Mouse (Mus musculus): ENCODE data around the gene Zfp57.
"Not testable (repeated sequence)": the region's sequence is repeated elsewhere in the genome, so short reads cannot be mapped to it uniquely, and the experiment has no call there.

The Zfp57 gene

DNA sequence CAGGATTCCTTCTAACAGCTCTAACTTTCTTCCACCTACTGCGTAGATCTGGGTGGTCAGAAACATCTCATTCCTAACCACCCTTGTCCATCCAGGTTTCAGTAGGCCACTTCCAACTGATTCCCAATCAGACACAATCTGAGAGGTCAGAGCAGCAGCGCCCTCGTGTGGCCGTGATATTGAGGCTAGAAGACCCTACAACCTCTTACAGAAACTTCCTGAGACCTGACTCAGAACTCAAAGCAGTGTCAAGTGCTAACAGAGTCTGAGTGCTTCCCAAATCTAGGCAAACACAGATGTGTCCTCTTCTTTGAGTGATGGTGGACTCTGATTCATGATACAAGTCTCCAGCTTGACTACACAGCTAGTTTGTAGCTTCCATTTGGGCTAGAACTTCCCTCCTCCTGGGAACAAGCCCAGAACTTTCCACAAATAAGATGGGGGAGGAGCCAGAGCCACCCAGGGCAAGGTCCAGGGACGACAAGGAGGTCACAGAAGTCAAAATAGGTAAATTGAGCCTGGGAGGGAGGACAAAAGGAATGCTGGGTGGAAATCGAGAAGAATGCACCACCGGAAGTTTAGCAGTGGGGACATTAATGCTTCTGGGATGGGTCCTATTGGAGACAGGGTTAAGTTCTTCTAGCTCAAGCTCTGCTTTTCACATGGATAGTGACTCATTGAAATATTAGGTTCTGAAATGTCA is 3.8 kb upstream of the Zfp57 start:
- DNase-seq, result peak; percentile 94 to 95

- DNase-seq, result no peak
Observed at GRCm38 (mm10) chr17:36998477-36998876, 2.5 kb upstream of the Zfp57 start.

DNA sequence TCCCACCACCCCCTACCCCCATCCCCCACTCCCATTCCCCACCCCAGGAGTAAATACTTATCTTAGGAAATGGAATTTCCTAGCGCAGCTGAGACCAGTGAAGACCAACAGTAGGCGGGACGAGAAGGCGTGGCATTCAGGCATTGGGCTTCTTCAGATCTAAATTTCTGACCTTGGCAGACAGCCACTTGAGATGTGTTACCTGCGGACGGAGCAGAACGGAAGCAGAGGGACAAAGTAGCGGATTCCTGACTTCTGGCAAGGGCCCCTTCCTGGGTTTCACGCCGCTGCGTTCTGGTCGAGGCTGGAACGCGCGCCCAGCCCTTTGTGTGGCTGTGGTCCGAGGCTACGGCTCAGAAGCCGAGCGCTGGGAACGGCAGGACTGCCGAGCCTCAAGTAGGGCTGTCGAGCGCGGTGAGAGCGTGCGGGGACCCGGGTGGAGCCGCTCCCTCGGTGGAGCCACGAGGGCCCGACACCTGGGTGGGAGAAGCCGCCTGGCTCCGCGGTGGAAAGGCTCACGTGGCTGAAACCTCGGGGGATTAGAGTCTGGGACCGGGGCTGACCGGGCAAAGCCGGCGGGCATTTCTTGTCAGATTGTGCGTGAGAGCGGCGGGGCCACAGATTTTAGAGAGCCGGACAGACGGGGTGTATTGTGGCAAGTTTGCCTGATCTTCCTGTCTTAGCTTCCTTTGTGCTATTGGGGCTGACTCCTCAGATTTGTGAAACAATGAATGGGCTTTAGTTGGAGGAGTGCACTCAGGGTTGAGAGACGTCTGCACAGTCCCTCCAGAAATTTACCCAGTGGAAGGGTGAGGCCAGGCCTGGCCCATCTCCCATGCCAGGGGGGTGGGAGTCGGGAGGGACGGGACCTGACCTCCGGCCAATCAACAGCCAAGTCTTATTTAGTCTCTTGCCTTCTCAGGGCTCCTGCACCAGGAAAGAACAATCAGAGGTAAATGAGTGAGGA is 1.7 kb downstream of the Zfp57 start:
- peak; percentile 74 to 79 for DNase-seq

DNA sequence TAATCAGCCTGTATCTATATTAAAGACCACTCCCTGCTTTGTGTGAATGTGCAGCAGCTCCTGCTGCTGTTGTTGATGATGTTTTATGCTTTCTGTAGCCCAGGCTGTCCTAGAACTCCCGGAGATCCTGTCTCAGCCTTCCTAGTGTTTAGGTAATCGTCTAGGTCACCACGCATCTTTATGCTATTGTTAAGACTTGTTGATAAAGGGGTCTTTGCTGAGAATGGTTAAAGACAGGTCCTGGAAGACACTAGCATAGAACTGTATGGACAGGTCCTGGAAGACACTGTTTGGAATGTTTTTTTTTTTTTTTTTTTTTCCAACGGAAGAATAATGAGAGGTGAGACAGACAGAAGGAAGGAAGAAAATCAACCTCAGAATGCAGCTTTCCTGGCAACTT is 2.4 kb downstream of the Zfp57 start:
- no peak for DNase-seq

- DNase-seq, result no peak
Observed at GRCm38 (mm10) chr17:37008161-37008560, 7.2 kb downstream of the Zfp57 start.

GRCm38 (mm10) chr17:37009460-37010042 is 8.6 kb downstream of the Zfp57 start:
- no peak for DNase-seq

DNA sequence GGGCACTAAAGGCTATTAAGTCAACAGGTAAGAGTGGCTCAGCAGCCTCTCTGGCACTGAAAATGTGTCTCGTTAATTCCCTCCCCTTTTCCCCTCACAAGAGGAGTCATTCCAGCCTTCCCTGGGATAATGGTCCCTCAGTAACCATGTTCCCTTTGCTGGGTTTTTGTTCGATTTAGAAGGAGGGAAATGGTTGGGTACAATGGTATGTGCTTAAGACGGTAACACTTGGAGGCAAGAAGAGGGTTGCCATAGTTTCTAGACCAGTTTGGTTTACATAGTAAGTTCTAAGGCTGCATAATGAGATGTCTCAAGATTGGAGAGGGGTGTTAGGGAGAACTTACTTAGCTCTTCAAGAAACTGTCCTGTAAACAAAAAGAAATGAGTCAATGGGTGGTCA is 10.8 kb downstream of the Zfp57 start:
- DNase-seq, result no peak

GRCm38 (mm10) chr17:37012141-37012540 is 11.2 kb downstream of the Zfp57 start:
- DNase-seq, result no peak

DNA sequence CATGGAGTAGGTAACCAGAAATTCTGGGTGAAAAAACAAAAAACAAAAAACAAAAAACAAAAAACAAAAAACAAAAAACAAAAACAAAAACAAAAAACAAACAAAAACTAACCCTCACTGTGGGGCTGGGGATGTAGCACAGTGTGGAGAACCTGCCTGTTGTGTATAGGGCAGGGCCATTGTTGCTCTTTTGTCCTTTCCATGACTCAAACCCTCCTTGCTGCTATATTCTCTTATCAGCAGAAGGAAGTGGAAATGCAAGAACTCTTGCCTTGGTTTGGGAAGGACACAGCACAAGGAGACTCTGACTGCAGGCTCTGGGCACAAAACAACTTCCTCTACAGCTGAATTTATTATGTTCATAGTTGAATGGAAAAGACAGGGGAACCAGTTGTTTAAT is 15.4 kb downstream of the Zfp57 start:
- DNase-seq, result no peak

- DNase-seq, result no peak
Observed at GRCm38 (mm10) chr17:37018328-37018727, 17.4 kb downstream of the Zfp57 start.

GRCm38 (mm10) chr17:37019242-37019641 is 18.3 kb downstream of the Zfp57 start:
- DNase-seq, result not testable (repeated sequence)

DNA sequence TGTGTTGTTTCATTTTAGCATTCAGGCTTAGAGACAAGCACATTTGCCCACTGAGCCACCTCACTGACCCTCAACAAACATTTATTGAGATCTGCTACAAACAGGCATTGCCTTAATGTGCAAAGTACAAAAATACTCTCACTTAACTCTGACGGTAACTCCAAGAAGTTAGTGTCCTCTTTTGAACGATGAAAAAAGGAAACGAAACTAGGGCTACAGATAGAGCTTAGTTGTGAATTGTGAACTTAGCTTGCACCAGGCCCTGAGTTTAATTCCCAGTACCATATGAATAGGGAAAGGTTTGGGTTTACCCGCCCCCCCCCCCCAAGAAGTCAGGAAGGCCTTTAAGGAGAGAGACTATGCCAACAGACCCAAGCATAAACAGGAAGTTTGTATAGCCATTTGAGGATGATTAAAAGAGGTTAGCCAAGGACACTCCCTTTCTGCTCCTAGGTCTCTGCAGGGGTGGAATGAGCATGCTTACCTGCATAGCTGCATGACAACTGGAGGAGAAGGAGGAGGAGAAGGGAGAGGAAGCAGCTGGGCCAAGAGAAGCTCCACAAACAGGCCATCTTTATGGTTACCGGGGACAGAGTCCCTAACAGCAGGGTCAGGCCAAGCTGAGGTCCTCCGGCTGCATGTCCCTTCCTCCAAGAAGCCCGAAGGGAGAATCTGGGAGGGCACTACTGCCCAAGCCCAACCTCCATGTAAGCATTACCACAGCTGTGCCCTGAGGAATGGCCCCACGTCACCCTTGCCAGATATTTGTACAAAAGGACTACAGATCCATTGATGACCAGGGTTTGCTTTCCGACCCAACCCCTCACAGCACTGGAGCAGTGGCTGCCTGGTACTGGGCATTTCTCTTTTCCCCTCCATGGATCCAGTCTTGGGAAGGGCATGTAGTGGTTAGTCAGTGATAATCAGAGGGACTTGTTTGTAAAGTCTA is 21.9 kb downstream of the Zfp57 start, which contains the start of gene Mog:
Gene Mog (minus strand): TSS at position 771 of the 949 bp plus-strand sequence.
- no peak for DNase-seq

GRCm38 (mm10) chr17:37026425-37026824 is 25.5 kb downstream of the Zfp57 start:
- DNase-seq, result no peak

DNA sequence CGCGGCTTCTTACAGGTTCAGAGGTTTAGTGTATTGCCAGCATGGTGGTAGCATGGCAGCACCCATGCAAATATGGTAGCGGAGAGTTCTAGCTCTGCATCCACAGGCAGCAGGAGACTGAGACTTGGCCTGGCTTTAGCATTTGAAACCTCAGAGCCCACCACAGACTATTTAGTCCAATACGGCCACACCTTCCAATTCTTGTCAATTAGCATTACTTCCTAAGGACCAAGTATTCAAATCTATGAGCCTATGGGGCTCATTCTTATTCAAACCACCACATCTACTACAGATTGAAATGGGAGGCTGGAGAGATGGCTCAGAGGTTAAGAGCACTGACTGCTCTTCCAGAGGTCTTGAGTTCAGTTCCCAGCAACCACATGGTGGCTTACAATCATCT is 26.5 kb downstream of the Zfp57 start:
- no peak for DNase-seq

DNA sequence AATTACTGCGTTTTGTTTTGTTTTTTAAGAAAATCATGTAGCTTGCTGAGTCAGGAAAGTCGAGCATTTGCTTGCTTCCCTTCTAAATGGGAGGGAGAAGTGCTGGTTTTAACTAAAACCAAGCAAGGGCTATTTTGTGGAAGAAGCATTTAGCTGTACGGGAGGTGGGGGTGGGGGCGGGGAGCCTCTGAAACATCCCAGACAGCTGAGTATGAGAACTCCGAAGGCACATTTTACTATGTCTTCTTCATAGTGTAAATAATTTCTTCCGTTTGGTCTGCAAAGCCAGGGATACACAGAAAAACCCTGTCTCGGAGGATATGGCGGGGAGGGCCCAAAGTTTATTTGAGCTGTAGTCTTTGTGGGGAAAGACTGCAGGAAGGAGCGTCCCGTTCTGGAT is 27.2 kb downstream of the Zfp57 start:
- DNase-seq, result no peak

GRCm38 (mm10) chr17:37028683-37029120 is 27.7 kb downstream of the Zfp57 start:
- peak; percentile 95 for DNase-seq

- DNase-seq, result no peak
Observed at GRCm38 (mm10) chr17:37029162-37029561, 28.2 kb downstream of the Zfp57 start.

- DNase-seq, result no peak
Observed at GRCm38 (mm10) chr17:37039127-37039894, 38.3 kb downstream of the Zfp57 start.

GRCm38 (mm10) chr17:37044651-37045244 is 43.8 kb downstream of the Zfp57 start:
- DNase-seq, result no peak

- peak; percentile 85 to 89 for DNase-seq
Observed at GRCm38 (mm10) chr17:37045611-37046311, 44.8 kb downstream of the Zfp57 start, which contains the start of gene Gabbr1. Gene Gabbr1, plus strand, starts transcription at chr17:37045966.

All from kidney, postnatal 4 days (tissue).